Mouse (Mus musculus) MEL (cell line): Measurements from ENCODE around the gene Egfl8. TPM values are rescaled to one million over a fixed set of nuclear protein-coding genes. Genes with fewer than 3 reads are reported as not detected.

ENCODE experiments used
- DNase-seq: peaks from one replicate; pipeline ENCODE4 v3.0.0; 2011; ENCODE audit warnings: low read depth, low spot score
- H3K27ac ChIP-seq: 2 replicates; pipeline ENCODE4 v1.5.1; 2012; ENCODE audit warnings: low read depth, mild to moderate bottlenecking, control low read depth, low read length, moderate library complexity; ENCODE audit not compliant: control insufficient read depth
- H3K27me3 ChIP-seq, 2 experiments: fragments of 150-350 bp in 1 of 2; sonication (generic) in 1 of 2; 2 replicates each; pipeline ENCODE4 v1.6.1; 2012; ENCODE audit warnings: low read length in 2 of 2, mild to moderate bottlenecking in 2 of 2, improper control_type of control experiment in 1 of 2, moderate library complexity in 1 of 2; ENCODE audit not compliant: insufficient read depth in 2 of 2, control insufficient read depth in 1 of 2
- H3K36me3 ChIP-seq, 2 experiments: 2 replicates each; pipeline ENCODE4 v1.6.1; 2012 to 2014; ENCODE audit warnings: low read length in 2 of 2, improper control_type of control experiment in 1 of 2, inconsistent platforms in 1 of 2, mild to moderate bottlenecking in 1 of 2; ENCODE audit not compliant: insufficient read depth in 2 of 2, control insufficient read depth in 1 of 2
- H3K4me1 ChIP-seq, 2 experiments: fragments of 150-350 bp in 1 of 2; sonication (generic) in 1 of 2; 2 replicates each; pipeline ENCODE4 v1.6.1; 2012; ENCODE audit warnings: low read length in 2 of 2, improper control_type of control experiment in 1 of 2, mild to moderate bottlenecking in 1 of 2; ENCODE audit not compliant: insufficient read depth in 2 of 2, control insufficient read depth in 1 of 2
- H3K4me3 ChIP-seq, 2 experiments: fragments of 150-350 bp in 1 of 2; sonication (generic) in 1 of 2; 2 replicates each; pipeline ENCODE4 v1.5.1; 2012; ENCODE audit warnings: low read depth in 2 of 2, low read length in 2 of 2, mild to moderate bottlenecking in 2 of 2, moderate library complexity in 2 of 2, control low read depth in 1 of 2, improper control_type of control experiment in 1 of 2; ENCODE audit not compliant: control insufficient read depth in 1 of 2, insufficient read depth in 1 of 2
- H3K79me2 ChIP-seq: 2 replicates; pipeline ENCODE4 v1.6.1; 2012; ENCODE audit warnings: mild to moderate bottlenecking, low read length, moderate library complexity; ENCODE audit not compliant: control insufficient read depth, poor library complexity, insufficient read depth
- H3K9ac ChIP-seq: 2 replicates; pipeline ENCODE4 v1.6.1; 2012; ENCODE audit warnings: low read depth, mild to moderate bottlenecking, control low read depth, low read length, moderate library complexity; ENCODE audit not compliant: control insufficient read depth, poor library complexity, severe bottlenecking
- H3K9me3 ChIP-seq: fragments of 150-350 bp; sonication (generic); replicated peaks from 2 replicates; pipeline ENCODE4 v1.6.1; 2012; ENCODE audit warnings: mild to moderate bottlenecking, low read length, improper control_type of control experiment, moderate library complexity; ENCODE audit not compliant: insufficient read depth
- BHLHE40 ChIP-seq: IDR thresholded peaks from 2 replicates; pipeline ENCODE4 v1.6.1; 2012; ENCODE audit warnings: low read depth, mild to moderate bottlenecking, inconsistent platforms, low read length, improper control_type of control experiment, borderline replicate concordance
- CTCF ChIP-seq, 3 experiments: IDR thresholded peaks in 2 of 3; conservative IDR thresholded peaks in 1 of 3; 2 replicates each; pipeline ENCODE4 v1.5.1; 2011 to 2012; ENCODE audit warnings: low read length in 3 of 3, low read depth in 2 of 3, mild to moderate bottlenecking in 2 of 3, improper control_type of control experiment in 1 of 3, inconsistent platforms in 1 of 3, mixed read lengths in 1 of 3, moderate library complexity in 1 of 3; ENCODE audit not compliant: control insufficient read depth in 1 of 3, insufficient read depth in 1 of 3, poor library complexity in 1 of 3, severe bottlenecking in 1 of 3
- E2F4 ChIP-seq: IDR thresholded peaks from 2 replicates; pipeline ENCODE4 v1.6.1; 2011; ENCODE audit warnings: low read depth, low read length, improper control_type of control experiment, borderline replicate concordance
- EP300 ChIP-seq, 2 experiments: IDR thresholded peaks; 2 replicates each; pipeline ENCODE4 v1.6.1; 2011; ENCODE audit warnings: improper control_type of control experiment in 2 of 2, low read length in 2 of 2, low read depth in 1 of 2, mild to moderate bottlenecking in 1 of 2
- GABPA ChIP-seq: IDR thresholded peaks from 2 replicates; pipeline ENCODE4 v1.6.1; 2012; ENCODE audit warnings: low read depth, mild to moderate bottlenecking, inconsistent platforms, low read length, improper control_type of control experiment, moderate library complexity
- HCFC1 ChIP-seq: IDR thresholded peaks from 2 replicates; pipeline ENCODE4 v1.6.1; 2012; ENCODE audit warnings: low read depth, mild to moderate bottlenecking, inconsistent platforms, low read length, improper control_type of control experiment, moderate library complexity
- JUND ChIP-seq: IDR thresholded peaks from 2 replicates; pipeline ENCODE4 v1.6.1; 2011; ENCODE audit warnings: low read depth, mild to moderate bottlenecking, improper control_type of control experiment, low read length
- MAFK ChIP-seq: IDR thresholded peaks from 2 replicates; pipeline ENCODE4 v1.6.1; 2011; ENCODE audit warnings: low read depth, mild to moderate bottlenecking, low read length, improper control_type of control experiment, borderline replicate concordance
- MAX ChIP-seq: IDR thresholded peaks from 2 replicates; pipeline ENCODE4 v1.6.1; 2011; ENCODE audit warnings: low read length, improper control_type of control experiment
- MAZ ChIP-seq: IDR thresholded peaks from 2 replicates; pipeline ENCODE4 v1.6.1; 2012; ENCODE audit warnings: low read depth, mild to moderate bottlenecking, inconsistent platforms, low read length, improper control_type of control experiment
- MEF2A ChIP-seq: IDR thresholded peaks from 2 replicates; pipeline ENCODE4 v1.6.1; 2014; ENCODE audit warnings: low read depth, mild to moderate bottlenecking, inconsistent platforms, low read length, improper control_type of control experiment; ENCODE audit not compliant: poor library complexity, insufficient replicate concordance, severe bottlenecking; ENCODE audit errors: extremely low read depth
- MYB ChIP-seq: IDR thresholded peaks from 2 replicates; pipeline ENCODE4 v1.6.1; 2011; ENCODE audit warnings: mild to moderate bottlenecking, low read depth, low read length, improper control_type of control experiment
- MYC ChIP-seq: IDR thresholded peaks from 2 replicates; pipeline ENCODE4 v1.6.1; 2011; ENCODE audit warnings: low read depth, mild to moderate bottlenecking, low read length, improper control_type of control experiment, moderate library complexity
- NELFE ChIP-seq: IDR thresholded peaks from 2 replicates; pipeline ENCODE4 v1.6.1; 2011; ENCODE audit warnings: low read depth, low read length, improper control_type of control experiment
- POLR2A ChIP-seq, 2 experiments: IDR thresholded peaks; 2 replicates each; pipeline ENCODE4 v1.6.1; 2011 to 2012; ENCODE audit warnings: low read length in 2 of 2, mild to moderate bottlenecking in 2 of 2, control low read depth in 1 of 2, improper control_type of control experiment in 1 of 2, low read depth in 1 of 2, moderate library complexity in 1 of 2; ENCODE audit not compliant: control insufficient read depth in 1 of 2, insufficient read depth in 1 of 2, poor library complexity in 1 of 2
- POLR2AphosphoS2 ChIP-seq: IDR thresholded peaks from 2 replicates; pipeline ENCODE4 v1.6.1; 2011; ENCODE audit warnings: low read length, improper control_type of control experiment
- POLR2AphosphoS5 ChIP-seq: IDR thresholded peaks from 2 replicates; pipeline ENCODE4 v1.6.1; 2012; ENCODE audit warnings: low read depth, borderline replicate concordance, mild to moderate bottlenecking, inconsistent platforms, low read length, moderate library complexity, mixed read lengths
- RAD21 ChIP-seq: IDR thresholded peaks from 2 replicates; pipeline ENCODE4 v1.6.1; 2011; ENCODE audit warnings: mild to moderate bottlenecking, low read depth, low read length, improper control_type of control experiment
- RCOR1 ChIP-seq: IDR thresholded peaks from 2 replicates; pipeline ENCODE4 v1.6.1; 2012; ENCODE audit warnings: low read depth, mild to moderate bottlenecking, inconsistent platforms, low read length, improper control_type of control experiment
- SIN3A ChIP-seq: IDR thresholded peaks from 2 replicates; pipeline ENCODE4 v1.6.1; 2012; ENCODE audit warnings: low read length, improper control_type of control experiment, inconsistent platforms
- TAL1 ChIP-seq: IDR thresholded peaks from 2 replicates; pipeline ENCODE4 v1.6.1; 2012; ENCODE audit warnings: mild to moderate bottlenecking, inconsistent platforms, low read length, moderate library complexity, mixed read lengths
- TCF12 ChIP-seq: IDR thresholded peaks from 2 replicates; pipeline ENCODE4 v1.6.1; 2014; ENCODE audit warnings: low read depth, mild to moderate bottlenecking, inconsistent platforms, low read length, improper control_type of control experiment, moderate library complexity
- UBTF ChIP-seq: IDR thresholded peaks from 2 replicates; pipeline ENCODE4 v1.6.1; 2012; ENCODE audit warnings: low read depth, mild to moderate bottlenecking, inconsistent platforms, low read length, improper control_type of control experiment, moderate library complexity, borderline replicate concordance; ENCODE audit not compliant: insufficient read depth
- USF1 ChIP-seq: IDR thresholded peaks from 2 replicates; pipeline ENCODE4 v1.6.1; 2014; ENCODE audit warnings: low read depth, mild to moderate bottlenecking, inconsistent platforms, low read length, improper control_type of control experiment, moderate library complexity
- USF2 ChIP-seq, 2 experiments: IDR thresholded peaks; 2 replicates each; pipeline ENCODE4 v1.6.1; 2011 to 2012; ENCODE audit warnings: improper control_type of control experiment in 2 of 2, low read length in 2 of 2, borderline replicate concordance in 1 of 2, inconsistent platforms in 1 of 2, low read depth in 1 of 2, mild to moderate bottlenecking in 1 of 2; ENCODE audit not compliant: insufficient read depth in 1 of 2
- ZC3H11A ChIP-seq: IDR thresholded peaks from 2 replicates; pipeline ENCODE4 v1.6.1; 2012; ENCODE audit warnings: low read depth, mild to moderate bottlenecking, inconsistent platforms, low read length, improper control_type of control experiment
- ZKSCAN1 ChIP-seq: IDR thresholded peaks from 2 replicates; pipeline ENCODE4 v1.6.1; 2012; ENCODE audit warnings: low read depth, mild to moderate bottlenecking, inconsistent platforms, low read length, improper control_type of control experiment, moderate library complexity
- ZMIZ1 ChIP-seq: IDR thresholded peaks from 2 replicates; pipeline ENCODE4 v1.6.1; 2012; ENCODE audit warnings: low read depth, mild to moderate bottlenecking, inconsistent platforms, low read length, improper control_type of control experiment, moderate library complexity
- ZNF384 ChIP-seq: IDR thresholded peaks from 2 replicates; pipeline ENCODE4 v1.6.1; 2012; ENCODE audit warnings: low read depth, mild to moderate bottlenecking, inconsistent platforms, low read length, improper control_type of control experiment
- polyA plus RNA-seq, 2 experiments: library from polyadenylated mRNA; stranded (reverse) in 1 of 2; unstranded in 1 of 2; fragments of >175 nt in 1 of 2; fragments of >200 nt in 1 of 2; gene quantifications; 2 replicates each; pipeline versions ENCODE4 v1.2.1 to v1.2.4; 2012; ENCODE audit warnings: low replicate concordance in 2 of 2, low read depth in 1 of 2; ENCODE audit not compliant: insufficient read length in 2 of 2, insufficient read depth in 1 of 2, missing spikeins in 1 of 2
- total RNA-seq: library from RNA; depleted of rRNA; stranded (reverse); fragments of 300-350 nt; gene quantifications from 2 replicates; pipeline ENCODE4 v1.2.3, GENCODE M21; 2012

Gene Egfl8
- total and polyA plus RNA-seq, 3 experiments: 0.89 to 1.6 TPM; not detected in 1

- Histone ChIP-seq H3K4me1 (peaks cover 6 to 20% of the 10 kb centered on the region in 2 experiments; a peak in 3 of 4 replicates), H3K27me3 (no peaks in the 10 kb centered on the region), H3K36me3 (peaks cover 0 to 13% of the 10 kb centered on the region in 2 experiments; a peak in 2 of 4 replicates), H3K79me2 (peaks cover 4% of the 10 kb centered on the region; the same call in 1 of the 2 replicates), H3K9me3 (no peaks in the 10 kb centered on the region), H3K9ac (peak overlapping the region; percentile 19; the same call in 1 of the 2 replicates), H3K4me3 (no peak overlapping the region), H3K27ac (peak overlapping the region; percentile 91)
- TF ChIP-seq ZMIZ1: 0 out of 2 replicates have a peak, but pooled peaks have one; percentile 3
- no peak for TF ChIP-seq USF2 (IDR thresholded peaks at IDR 0.05; ENCODE audit: borderline replicate concordance in 1 of 2, insufficient read depth in 1 of 2, low read depth in 1 of 2, low read length in 2 of 2)
- no peak for DNase-seq
Observed at GRCm38 (mm10) chr17:34613830-34614229, 1.9 kb downstream of the Egfl8 start.

GRCm38 (mm10) chr17:34613054-34613645 is 2.6 kb downstream of the Egfl8 start:
- H3K27ac ChIP-seq: peak overlapping the region; percentile 91
- no peaks in the 10 kb centered on the region for H3K9me3 ChIP-seq
- H3K36me3 ChIP-seq: peaks cover 0 to 16% of the 10 kb centered on the region in 2 experiments; a peak in 2 of 4 replicates
- no peak overlapping the region for H3K4me3 ChIP-seq
- peak overlapping the region; percentile 48 for H3K9ac ChIP-seq
- H3K4me1 ChIP-seq: peaks cover 7 to 27% of the 10 kb centered on the region in 2 experiments; a peak in 3 of 4 replicates
- H3K27me3 ChIP-seq: no peaks in the 10 kb centered on the region
- peaks cover 11% of the 10 kb centered on the region; the same call in 1 of the 2 replicates for H3K79me2 ChIP-seq
- peak; percentile 87 for DNase-seq
- TF ChIP-seq UBTF (no peak), MEF2A (no peak), ZMIZ1 (no peak; the same call in 1 of the 2 replicates), MYC (0 out of 2 replicates have a peak, but pooled peaks have one; percentile 15), RCOR1 (peak; percentile 69), MYB (peak; percentile 92), MAFK (peak; percentile 20; the same call in 1 of the 2 replicates), CTCF (IDR thresholded peaks at IDR 0.05 in 2 of 3, conservative IDR thresholded peaks at IDR 0.05 in 1 of 3; ENCODE audit: control insufficient read depth in 1 of 3, insufficient read depth in 1 of 3, low read depth in 2 of 3, low read length in 3 of 3, poor library complexity in 1 of 3, severe bottlenecking in 1 of 3) (no peak), ZNF384 (peak; percentile 94), MAX (no peak), BHLHE40 (no peak), E2F4 (no peak), GABPA (no peak), USF2 (IDR thresholded peaks at IDR 0.05; ENCODE audit: borderline replicate concordance in 1 of 2, insufficient read depth in 1 of 2, low read depth in 1 of 2, low read length in 2 of 2) (no peak), MAZ (peak; percentile 86), JUND (no peak), SIN3A (peak; percentile 80), TCF12 (peak; percentile 98), TAL1 (peak; percentile 94), USF1 (no peak), POLR2A (IDR thresholded peaks at IDR 0.05; ENCODE audit: control insufficient read depth in 1 of 2, insufficient read depth in 1 of 2, low read depth in 1 of 2, low read length in 2 of 2, poor library complexity in 1 of 2) (no peak), ZC3H11A (no peak), POLR2AphosphoS2 (no peak), POLR2AphosphoS5 (no peak), RAD21 (no peak), NELFE (no peak), EP300 (IDR thresholded peaks at IDR 0.05; ENCODE audit: low read depth in 1 of 2, low read length in 2 of 2) (peak; percentile 90 to 96), HCFC1 (0 out of 2 replicates have a peak, but pooled peaks have one; percentile 39), ZKSCAN1 (no peak; the same call in 1 of the 2 replicates)
